Mouse (Mus musculus): ENCODE results near the gene Gna13. TPM values are rescaled to one million over a fixed set of nuclear protein-coding genes. Genes with fewer than 3 reads are reported as not detected.

Gna13 gene
- polyA plus RNA-seq, 1 experiment: 22.0 TPM

DNA sequence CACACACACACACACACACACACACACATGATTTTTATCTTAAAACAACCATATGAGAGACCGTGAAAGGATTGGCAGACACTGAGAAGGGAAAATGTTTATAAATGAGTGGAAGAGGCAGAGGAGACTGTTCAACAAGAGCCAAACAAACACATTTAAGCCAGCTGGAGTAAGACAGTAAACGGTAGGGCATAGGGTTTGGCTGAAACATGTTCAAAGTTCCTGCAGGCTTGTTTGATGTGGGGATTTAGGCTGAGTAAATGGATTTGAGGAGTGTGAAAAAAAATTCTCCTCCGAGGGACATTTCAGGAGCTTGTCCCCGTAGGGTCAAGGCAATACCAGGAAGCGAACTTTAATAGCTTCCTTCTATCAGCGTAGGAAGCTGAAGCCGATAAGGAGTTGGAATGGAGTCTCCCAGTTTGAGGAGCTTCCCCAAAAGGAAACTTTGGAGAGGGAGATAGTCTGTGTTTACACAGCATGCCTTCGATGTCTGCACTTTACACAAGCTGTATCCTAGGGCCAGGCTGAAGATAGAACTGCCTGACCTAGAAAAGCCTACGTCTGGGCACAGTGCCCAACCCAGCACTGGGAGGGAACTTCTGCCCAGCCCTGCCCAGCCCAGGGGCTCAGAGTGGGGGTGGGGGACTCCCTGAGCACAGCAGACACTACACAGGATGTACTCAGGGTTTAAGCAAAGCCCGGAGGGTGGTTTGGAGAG lies 15.2 kb upstream of the Gna13 start:
- Histone ChIP-seq H3K27me3 (ENCODE audit: control insufficient read depth, insufficient read depth, low read length) (no peaks in the 10 kb centered on the region), H3K4me3 (ENCODE audit: extremely low read depth, insufficient read depth, insufficient read length) (no peak overlapping the region), H3K36me3 (ENCODE audit: control insufficient read depth, insufficient read depth, low read length) (no peaks in the 10 kb centered on the region), H3K27ac (ENCODE audit: insufficient read depth, low read length) (no peak overlapping the region), H3K4me1 (ENCODE audit: control insufficient read depth, insufficient read depth, insufficient read length) (peaks cover 8% of the 10 kb centered on the region; the same call in 1 of the 2 replicates)
- peak in 1 of 2 experiments; percentile 41 for DNase-seq (ENCODE audit: low read depth in 1 of 2, low spot score in 2 of 2)
- TF ChIP-seq POLR2A (IDR thresholded peaks at IDR 0.05; ENCODE audit: low read depth, low read length) (no peak), CTCF (IDR thresholded peaks at IDR 0.05; ENCODE audit: extremely low read depth, insufficient read depth, insufficient read length, insufficient replicate concordance) (no peak)
- WGBS: 26% methylated on average over 10 of the region's 10 CpGs

DNA sequence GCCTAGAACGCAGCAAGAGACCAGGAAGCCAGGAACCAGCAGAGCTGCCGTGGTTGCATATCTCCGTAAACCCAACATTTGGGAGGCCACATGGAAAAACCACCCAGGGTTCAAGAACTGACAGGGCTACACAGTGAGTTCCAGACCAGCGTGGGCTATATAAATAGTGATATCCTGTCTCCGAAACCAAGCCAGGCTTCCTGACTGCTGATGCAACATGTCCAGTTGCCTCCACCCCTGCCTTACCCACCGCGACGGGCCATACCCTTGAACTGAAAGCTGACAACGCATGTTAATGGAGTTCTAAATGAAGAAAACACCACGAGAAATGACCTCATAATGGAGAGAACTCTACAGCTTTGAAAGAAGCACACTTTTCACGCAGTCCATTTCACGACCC lies 14.2 kb upstream of the Gna13 start:
- DNase-seq (ENCODE audit: low read depth in 1 of 2, low spot score in 2 of 2): no peak
- Histone ChIP-seq H3K36me3 (ENCODE audit: control insufficient read depth, insufficient read depth, low read length) (no peaks in the 10 kb centered on the region), H3K27ac (ENCODE audit: insufficient read depth, low read length) (no peak overlapping the region), H3K27me3 (ENCODE audit: control insufficient read depth, insufficient read depth, low read length) (no peaks in the 10 kb centered on the region), H3K4me3 (ENCODE audit: extremely low read depth, insufficient read depth, insufficient read length) (no peak overlapping the region), H3K4me1 (ENCODE audit: control insufficient read depth, insufficient read depth, insufficient read length) (peaks cover 8% of the 10 kb centered on the region; the same call in 1 of the 2 replicates)
- TF ChIP-seq POLR2A (IDR thresholded peaks at IDR 0.05; ENCODE audit: low read depth, low read length): no peak
- TF ChIP-seq CTCF (IDR thresholded peaks at IDR 0.05; ENCODE audit: extremely low read depth, insufficient read depth, insufficient read length, insufficient replicate concordance): no peak
- 35% methylated on average over 12 of the region's 12 CpGs for WGBS

DNA sequence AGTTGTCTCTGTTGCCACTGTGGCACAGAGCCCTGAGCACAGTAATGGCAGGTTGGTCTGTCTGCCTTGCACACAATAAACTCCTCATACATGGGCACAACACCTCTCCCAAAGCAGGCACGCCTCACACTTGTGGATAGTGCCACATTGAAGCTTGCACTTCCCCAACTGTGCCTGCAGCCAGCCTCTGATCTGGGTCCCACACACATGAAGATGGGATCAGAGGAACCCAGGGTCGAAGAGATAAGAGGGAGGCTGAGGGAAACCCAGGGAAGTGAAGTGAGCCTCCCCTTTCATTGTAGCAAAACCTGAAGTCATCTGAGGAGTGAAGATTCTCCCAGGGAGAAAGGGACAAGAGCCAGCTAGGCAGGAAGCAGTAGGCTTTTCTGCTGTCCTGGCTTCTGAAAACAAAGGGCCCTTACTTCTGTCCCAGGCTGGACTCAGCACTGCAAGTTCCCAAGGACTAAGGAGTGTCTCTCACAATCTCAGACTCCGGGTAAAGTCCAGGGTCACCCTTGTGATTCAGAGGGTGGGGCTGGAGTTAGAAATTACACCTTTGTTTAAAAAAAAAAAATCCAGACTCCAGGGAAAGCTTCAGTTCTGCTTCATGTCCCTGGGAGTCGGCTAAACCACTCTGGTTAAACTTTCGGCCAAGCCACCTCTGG lies 12.8 kb upstream of the Gna13 start:
- Histone ChIP-seq H3K4me3 (ENCODE audit: extremely low read depth, insufficient read depth, insufficient read length) (no peak overlapping the region), H3K36me3 (ENCODE audit: control insufficient read depth, insufficient read depth, low read length) (no peaks in the 10 kb centered on the region), H3K27ac (ENCODE audit: insufficient read depth, low read length) (no peak overlapping the region), H3K27me3 (ENCODE audit: control insufficient read depth, insufficient read depth, low read length) (no peaks in the 10 kb centered on the region), H3K4me1 (ENCODE audit: control insufficient read depth, insufficient read depth, insufficient read length) (peaks cover 8% of the 10 kb centered on the region; the same call in 1 of the 2 replicates)
- no peak for DNase-seq (ENCODE audit: low read depth in 1 of 2, low spot score in 2 of 2)
- 76% methylated on average over 5 of the region's 5 CpGs for WGBS
- no peak for TF ChIP-seq CTCF (IDR thresholded peaks at IDR 0.05; ENCODE audit: extremely low read depth, insufficient read depth, insufficient read length, insufficient replicate concordance)

DNA sequence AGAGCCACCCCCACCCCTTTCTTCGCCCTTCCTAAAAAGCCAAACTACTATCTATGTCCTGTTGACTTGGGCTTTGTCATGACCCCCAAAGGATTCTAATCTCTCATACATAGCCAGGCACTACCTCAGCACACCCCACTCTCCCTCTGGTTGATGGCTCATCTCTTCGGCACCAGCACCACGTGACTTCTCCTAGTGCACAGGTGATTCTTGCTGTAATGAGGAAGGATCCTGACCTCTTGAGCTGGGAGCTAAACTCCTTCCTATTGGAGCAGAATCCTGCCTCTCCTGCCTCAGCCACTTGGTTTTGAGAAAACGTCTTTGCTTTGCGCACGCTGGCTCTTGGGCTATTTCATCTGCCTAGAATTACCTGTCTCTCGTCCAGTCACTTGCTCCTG lies 12.3 kb upstream of the Gna13 start:
- 90% methylated on average over 7 of the region's 7 CpGs for WGBS
- Histone ChIP-seq H3K36me3 (ENCODE audit: control insufficient read depth, insufficient read depth, low read length) (no peaks in the 10 kb centered on the region), H3K4me1 (ENCODE audit: control insufficient read depth, insufficient read depth, insufficient read length) (peaks cover 8% of the 10 kb centered on the region; the same call in 1 of the 2 replicates), H3K27ac (ENCODE audit: insufficient read depth, low read length) (no peak overlapping the region), H3K27me3 (ENCODE audit: control insufficient read depth, insufficient read depth, low read length) (no peaks in the 10 kb centered on the region), H3K4me3 (ENCODE audit: extremely low read depth, insufficient read depth, insufficient read length) (no peak overlapping the region)
- DNase-seq (ENCODE audit: low read depth in 1 of 2, low spot score in 2 of 2): no peak
- TF ChIP-seq POLR2A (IDR thresholded peaks at IDR 0.05; ENCODE audit: low read depth, low read length): no peak
- no peak for TF ChIP-seq CTCF (IDR thresholded peaks at IDR 0.05; ENCODE audit: extremely low read depth, insufficient read depth, insufficient read length, insufficient replicate concordance)

DNA sequence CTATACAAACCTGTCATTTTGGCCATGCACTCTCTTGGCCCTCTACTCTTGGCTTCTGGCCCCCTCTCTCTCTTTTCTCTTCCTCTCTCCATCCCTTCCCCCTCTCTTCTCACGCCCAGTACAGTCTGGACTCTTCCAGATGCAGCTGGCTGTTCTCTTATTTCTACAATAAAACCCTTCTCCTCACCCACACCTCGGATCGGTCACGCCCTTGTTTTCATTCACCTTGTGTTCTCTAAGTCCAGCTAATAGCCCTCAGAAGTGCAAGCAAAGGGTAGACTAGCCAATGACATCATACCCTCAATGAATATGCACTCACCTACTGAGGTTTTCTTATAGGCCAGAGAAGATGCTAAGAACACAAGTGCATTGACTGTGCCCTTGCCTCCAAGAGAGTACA lies 11.1 kb upstream of the Gna13 start:
- TF ChIP-seq CTCF (IDR thresholded peaks at IDR 0.05; ENCODE audit: extremely low read depth, insufficient read depth, insufficient read length, insufficient replicate concordance) (no peak), POLR2A (IDR thresholded peaks at IDR 0.05; ENCODE audit: low read depth, low read length) (no peak)
- Histone ChIP-seq H3K4me1 (ENCODE audit: control insufficient read depth, insufficient read depth, insufficient read length) (peaks cover 6% of the 10 kb centered on the region; the same call in 1 of the 2 replicates), H3K4me3 (ENCODE audit: extremely low read depth, insufficient read depth, insufficient read length) (no peak overlapping the region), H3K27me3 (ENCODE audit: control insufficient read depth, insufficient read depth, low read length) (no peaks in the 10 kb centered on the region), H3K36me3 (ENCODE audit: control insufficient read depth, insufficient read depth, low read length) (no peaks in the 10 kb centered on the region), H3K27ac (ENCODE audit: insufficient read depth, low read length) (no peak overlapping the region)
- 79% methylated on average over 4 of the region's 4 CpGs for WGBS
- DNase-seq (ENCODE audit: low read depth in 1 of 2, low spot score in 2 of 2): no peak

DNA sequence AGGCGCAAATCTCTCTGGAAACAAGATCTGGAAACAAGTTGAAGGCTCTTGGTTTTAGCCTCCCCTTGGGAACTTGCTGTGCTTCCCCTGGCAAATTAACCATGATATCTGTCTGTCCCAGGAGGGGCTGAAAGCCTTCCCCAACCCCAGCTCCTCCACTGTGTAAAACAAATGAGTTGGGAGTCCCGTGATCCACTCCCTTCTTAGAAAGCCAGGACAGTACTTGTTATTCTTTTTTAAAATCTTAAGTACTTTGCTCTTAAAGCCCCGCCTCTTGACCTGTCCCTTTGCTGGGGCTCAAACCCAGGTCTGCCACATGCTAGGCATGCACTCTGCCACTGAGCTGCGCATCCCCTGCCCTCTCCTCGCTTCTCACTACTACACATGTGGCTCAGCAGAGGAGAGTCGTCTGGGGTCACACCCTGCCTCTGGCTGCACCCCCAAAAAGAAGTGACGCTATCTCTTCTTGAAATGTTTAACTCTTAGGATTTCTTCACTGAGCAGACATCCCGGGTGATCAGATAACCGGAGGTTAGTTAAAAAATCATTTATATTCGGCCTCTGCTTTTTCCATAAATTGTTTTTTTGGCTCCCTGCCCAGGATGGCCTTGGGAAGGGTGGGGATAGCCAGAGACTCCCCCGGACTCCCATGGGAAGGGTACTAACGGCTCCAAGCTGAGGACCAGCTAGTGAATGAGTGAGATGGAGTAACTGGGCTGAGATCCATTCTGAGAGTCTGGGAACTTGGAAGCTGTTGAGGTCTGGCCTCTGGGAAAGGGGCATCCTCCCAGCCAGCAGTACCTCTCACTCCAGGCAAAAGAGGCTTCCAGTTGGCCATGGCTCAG lies 9.0 kb upstream of the Gna13 start:
- 78% methylated on average over 12 of the region's 12 CpGs for WGBS

More for the DNA sequence above, 9.0 kb upstream of the Gna13 start:
- Histone ChIP-seq H3K27ac (ENCODE audit: insufficient read depth, low read length) (no peak overlapping the region), H3K4me3 (ENCODE audit: extremely low read depth, insufficient read depth, insufficient read length) (no peak overlapping the region), H3K27me3 (ENCODE audit: control insufficient read depth, insufficient read depth, low read length) (no peaks in the 10 kb centered on the region), H3K36me3 (ENCODE audit: control insufficient read depth, insufficient read depth, low read length) (no peaks in the 10 kb centered on the region; the same call in 1 of the 2 replicates), H3K4me1 (ENCODE audit: control insufficient read depth, insufficient read depth, insufficient read length) (no peaks in the 10 kb centered on the region; the same call in 1 of the 2 replicates)
- TF ChIP-seq CTCF (IDR thresholded peaks at IDR 0.05; ENCODE audit: extremely low read depth, insufficient read depth, insufficient read length, insufficient replicate concordance) (no peak), POLR2A (IDR thresholded peaks at IDR 0.05; ENCODE audit: low read depth, low read length) (no peak)
- no peak for DNase-seq (ENCODE audit: low read depth in 1 of 2, low spot score in 2 of 2)

All from spleen, adult 2 months (tissue).